Mouse (Mus musculus) embryonic facial prominence, embryonic 14.5 days (tissue): ENCODE results near the gene Sel1l2. TPM values are rescaled to one million over a fixed set of nuclear protein-coding genes. Genes with fewer than 3 reads are reported as not detected.

Source experiments
- ATAC-seq: fragments of 200-750 bp; cut with Nextera tagmentation; 2 replicates; pipeline ENCODE4 v1.8.0; 2017; ENCODE audit warnings: low read depth, moderate number of reproducible peaks, moderate TSS enrichment
- DNase-seq: peaks from one replicate; pipeline ENCODE4 v3.0.0-alpha.2; 2015; ENCODE audit warnings: low spot score
- H3K27ac ChIP-seq: fragments of 300-500 bp; sonication (generic); replicated peaks from 2 replicates; pipeline ENCODE4 v1.5.1; 2014; ENCODE audit warnings: low read depth, mild to moderate bottlenecking, low read length, moderate library complexity
- H3K27me3 ChIP-seq: fragments of 300-500 bp; sonication (generic); replicated peaks from 2 replicates; pipeline ENCODE4 v1.6.1; 2014; ENCODE audit warnings: low read length; ENCODE audit not compliant: control insufficient read depth, insufficient read depth
- H3K36me3 ChIP-seq: fragments of 300-500 bp; sonication (generic); 2 replicates; pipeline ENCODE4 v1.6.1; 2014; ENCODE audit warnings: low read length, mixed read lengths; ENCODE audit not compliant: control insufficient read depth, insufficient read depth
- H3K4me1 ChIP-seq: fragments of 300-500 bp; sonication (generic); 2 replicates; pipeline ENCODE4 v1.6.1; 2014; ENCODE audit warnings: antibody characterized with exemption, low read length; ENCODE audit not compliant: control insufficient read depth, insufficient read depth
- H3K4me2 ChIP-seq: fragments of 300-500 bp; sonication (generic); 2 replicates; pipeline ENCODE4 v1.6.1; 2014; ENCODE audit warnings: low read depth, mild to moderate bottlenecking, low read length, moderate library complexity, mixed read lengths
- H3K4me3 ChIP-seq: fragments of 300-500 bp; sonication (generic); 2 replicates; pipeline ENCODE4 v1.5.1; 2014; ENCODE audit warnings: low read depth, mild to moderate bottlenecking, low read length
- H3K9ac ChIP-seq: fragments of 300-500 bp; sonication (generic); 2 replicates; pipeline ENCODE4 v1.6.1; 2014; ENCODE audit warnings: low read depth, mild to moderate bottlenecking, low read length, moderate library complexity, mixed read lengths
- H3K9me3 ChIP-seq: fragments of 300-500 bp; sonication (generic); 2 replicates; pipeline ENCODE4 v1.6.1; 2016; ENCODE audit warnings: low read length; ENCODE audit not compliant: control insufficient read depth
- WGBS: fragments of 180-500 bp; shearing (Covaris S2); extraction: QIAGEN DNeasy Blood & Tissue Kit; methylation state at CpG from one replicate; pipeline ENCODE4 v1.1.7; 2014; 5-methylcytosine and 5-hydroxymethylcytosine counted together
- polyA plus RNA-seq: library from polyadenylated mRNA; unstranded; fragments of >200 nt; fragmentation: Nextera tagmentation; extraction: Ambion mirVana; gene quantifications from 2 replicates; pipeline ENCODE4 v1.2.1, GENCODE M21; 2014

Sel1l2 gene
- polyA plus RNA-seq = not detected in 2 replicates

- Histone ChIP-seq H3K27ac (no peak within 1 kb of the TSS), H3K4me3 (no peak within 1 kb of the TSS), H3K4me2 (no peak within 1 kb of the TSS), H3K4me1 (no peaks in the 10 kb centered on the region), H3K9ac (no peak within 1 kb of the TSS), H3K27me3 (no peaks in the 10 kb centered on the region), H3K36me3 (no peaks in the 10 kb centered on the region), H3K9me3 (no peaks in the 10 kb centered on the region)
- DNase-seq (no peak), ATAC-seq (no peak)
- 45% methylated on average over 4 of the region's 4 CpGs for WGBS
These were observed at the start of gene Sel1l2 for GRCm38 (mm10) chr2:140389525-140389924. TSS of gene Sel1l2 (minus strand) at chr2:140389706.

GRCm38 (mm10) chr2:140439081-140439480, 49.6 kb upstream of the Sel1l2 start:
- WGBS = 51% methylated on average over 4 of the region's 4 CpGs
- Histone ChIP-seq H3K4me2 (no peak overlapping the region), H3K4me1 (no peaks in the 10 kb centered on the region), H3K36me3 (no peaks in the 10 kb centered on the region), H3K4me3 (no peak overlapping the region), H3K9ac (no peak overlapping the region), H3K27me3 (no peaks in the 10 kb centered on the region), H3K9me3 (no peaks in the 10 kb centered on the region), H3K27ac (no peak overlapping the region)
- no peak for ATAC-seq
- DNase-seq = peak; percentile 13

DNA sequence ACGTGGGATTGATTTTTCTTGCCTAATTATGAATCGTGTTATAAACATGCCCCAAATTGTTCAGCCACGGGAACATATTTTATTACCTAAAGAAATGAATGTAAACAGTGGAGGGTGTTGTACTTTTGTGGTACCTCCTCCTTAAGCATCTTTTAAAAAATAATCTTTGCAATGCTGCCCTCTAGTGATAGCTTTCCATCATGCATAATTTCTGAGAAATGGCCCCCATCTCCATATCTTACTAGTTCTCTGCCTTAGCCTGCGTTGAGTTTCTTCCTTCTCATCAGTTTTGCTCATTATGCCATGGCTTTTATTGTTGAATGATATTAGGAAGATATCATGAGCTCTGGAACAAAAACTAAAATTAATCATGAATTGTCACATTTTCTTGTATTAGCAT, 37.8 kb upstream of the Sel1l2 start:
- Histone ChIP-seq H3K9ac (no peak overlapping the region), H3K9me3 (no peaks in the 10 kb centered on the region), H3K27me3 (no peaks in the 10 kb centered on the region), H3K4me2 (no peak overlapping the region), H3K36me3 (no peaks in the 10 kb centered on the region), H3K27ac (no peak overlapping the region), H3K4me3 (no peak overlapping the region), H3K4me1 (no peaks in the 10 kb centered on the region)
- peak; percentile 70 for DNase-seq
- WGBS = 15% methylated on average over 4 of the region's 4 CpGs
- no peak for ATAC-seq

DNA sequence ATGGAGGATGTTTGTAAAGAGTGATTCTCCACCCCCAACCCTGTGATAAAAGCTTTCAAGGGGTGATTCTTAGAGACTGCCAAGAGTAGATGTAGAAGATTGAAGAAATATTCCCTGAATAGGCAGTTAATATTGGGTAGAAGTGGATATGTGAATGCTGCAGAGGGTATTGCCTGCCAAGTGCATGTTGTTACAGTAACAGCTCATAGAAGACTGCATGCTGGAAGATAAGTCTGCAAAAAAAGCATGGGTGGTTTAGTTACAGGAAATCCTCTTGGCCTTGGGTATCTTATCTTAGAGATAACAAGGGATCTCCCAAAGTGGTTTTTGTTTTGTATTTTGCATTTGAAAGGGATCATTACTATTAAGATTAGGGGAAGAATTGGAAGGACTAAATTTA, 36.3 kb upstream of the Sel1l2 start:
- no peaks in the 10 kb centered on the region for H3K9me3 ChIP-seq
- DNase-seq (no peak), ATAC-seq (no peak)
- no peaks in the 10 kb centered on the region for H3K36me3 ChIP-seq
- H3K4me3 ChIP-seq = no peak overlapping the region
- no peaks in the 10 kb centered on the region for H3K4me1 ChIP-seq
- H3K27ac ChIP-seq = no peak overlapping the region
- H3K27me3 ChIP-seq = no peaks in the 10 kb centered on the region
- no peak overlapping the region for H3K4me2 ChIP-seq
- H3K9ac ChIP-seq = no peak overlapping the region

DNA sequence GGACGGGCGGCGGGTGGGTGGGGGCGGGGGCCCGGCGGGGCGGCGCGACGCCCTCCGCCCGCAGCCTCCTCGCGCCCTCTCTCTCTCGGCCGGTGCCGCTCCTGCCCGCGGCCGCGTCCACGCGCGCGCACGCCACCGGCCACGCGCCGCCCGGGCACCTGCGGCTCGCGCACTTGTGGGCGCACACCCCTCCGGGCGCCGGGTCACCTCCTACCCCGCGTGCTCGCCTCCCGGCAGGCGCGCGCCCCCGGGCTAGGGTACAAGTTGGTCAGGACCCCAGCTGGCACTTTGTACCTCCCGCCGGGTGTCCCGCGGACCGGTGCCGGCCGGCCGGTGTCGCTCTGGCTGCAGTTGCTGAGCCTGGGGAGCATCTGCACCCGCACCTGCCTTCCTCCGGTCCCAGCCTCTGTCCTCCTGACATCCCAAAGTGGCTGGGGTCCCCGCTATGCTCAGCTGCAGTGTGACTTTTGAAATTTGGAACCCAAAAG, 6.3 kb upstream of the Sel1l2 start:
- 2% methylated on average over 15 of the region's 58 CpGs for WGBS
- DNase-seq = peak; percentile 12

GRCm38 (mm10) chr2:140395179-140395578, 5.7 kb upstream of the Sel1l2 start, which contains the start of gene Macrod2:
TSS of gene Macrod2 (plus strand) at chr2:140395309.
- Histone ChIP-seq H3K4me1 (no peaks in the 10 kb centered on the region), H3K27ac (no peak within 1 kb of the TSS), H3K9me3 (no peaks in the 10 kb centered on the region), H3K4me3 (peak within 1 kb of the TSS; percentile 80), H3K36me3 (no peaks in the 10 kb centered on the region), H3K4me2 (peak within 1 kb of the TSS; percentile 97), H3K9ac (peak within 1 kb of the TSS; percentile 71), H3K27me3 (peaks cover 3% of the 10 kb centered on the region; the same call in 1 of the 2 replicates)
- WGBS = 3% methylated on average over 19 of the region's 47 CpGs
- ATAC-seq (peak; percentile 100), DNase-seq (peak; percentile 99)

More for the DNA sequence above, 6.3 kb upstream of the Sel1l2 start:
- peak; percentile 75 for ATAC-seq
- H3K9ac ChIP-seq = peak overlapping the region; percentile 71
- H3K27me3 ChIP-seq = peaks cover 3% of the 10 kb centered on the region; the same call in 1 of the 2 replicates
- H3K4me1 ChIP-seq = no peaks in the 10 kb centered on the region
- no peaks in the 10 kb centered on the region for H3K36me3 ChIP-seq
- no peak overlapping the region for H3K27ac ChIP-seq
- H3K4me2 ChIP-seq = peak overlapping the region; percentile 97
- peak overlapping the region; percentile 80 for H3K4me3 ChIP-seq
- no peaks in the 10 kb centered on the region for H3K9me3 ChIP-seq

GRCm38 (mm10) chr2:140364804-140365203, 24.7 kb downstream of the Sel1l2 start:
- peak; percentile 39; the same call in 1 of the 2 replicates for ATAC-seq

DNA sequence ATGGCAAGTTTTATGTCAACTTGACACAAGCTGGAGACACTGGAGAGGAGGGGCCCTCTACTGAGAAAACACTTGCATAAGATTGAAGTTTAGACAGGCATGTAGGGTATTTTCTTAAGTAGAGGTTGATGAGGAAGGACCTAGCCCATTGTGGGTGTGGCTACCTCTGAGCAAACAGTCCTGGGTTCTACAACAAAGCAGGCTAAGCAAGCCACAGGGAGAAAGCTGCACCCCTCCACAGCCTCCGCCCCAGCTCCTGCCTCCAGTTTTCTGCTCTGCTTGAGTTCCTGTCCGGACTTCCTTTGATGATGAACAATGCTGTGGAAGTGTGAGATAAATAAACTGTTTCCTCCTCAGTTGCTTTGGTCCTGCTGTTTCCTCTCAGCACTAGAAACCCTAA, 29.6 kb downstream of the Sel1l2 start:
- DNase-seq = no peak
- WGBS = 57% methylated on average over 2 of the region's 2 CpGs
- Histone ChIP-seq H3K36me3 (no peaks in the 10 kb centered on the region), H3K9ac (no peak overlapping the region), H3K9me3 (no peaks in the 10 kb centered on the region), H3K27me3 (no peaks in the 10 kb centered on the region), H3K27ac (no peak overlapping the region), H3K4me2 (no peak overlapping the region), H3K4me1 (no peaks in the 10 kb centered on the region), H3K4me3 (no peak overlapping the region)
- ATAC-seq = no peak

More at GRCm38 (mm10) chr2:140364804-140365203, 24.7 kb downstream of the Sel1l2 start:
- no peak overlapping the region for H3K9ac ChIP-seq
- DNase-seq = no peak
- H3K27ac ChIP-seq = no peak overlapping the region
- no peaks in the 10 kb centered on the region for H3K36me3 ChIP-seq
- H3K9me3 ChIP-seq = no peaks in the 10 kb centered on the region
- no peak overlapping the region for H3K4me2 ChIP-seq
- H3K4me1 ChIP-seq = no peaks in the 10 kb centered on the region
- H3K27me3 ChIP-seq = no peaks in the 10 kb centered on the region
- no peak overlapping the region for H3K4me3 ChIP-seq
- 69% methylated on average over 1 of the region's 1 CpGs for WGBS

GRCm38 (mm10) chr2:140342394-140342793, 47.1 kb downstream of the Sel1l2 start:
- WGBS = 84% methylated on average over 7 of the region's 7 CpGs
- ATAC-seq = no peak
- Histone ChIP-seq H3K9ac (no peak overlapping the region), H3K4me3 (no peak overlapping the region), H3K4me1 (no peaks in the 10 kb centered on the region), H3K9me3 (no peaks in the 10 kb centered on the region), H3K27ac (no peak overlapping the region), H3K27me3 (no peaks in the 10 kb centered on the region), H3K36me3 (no peaks in the 10 kb centered on the region), H3K4me2 (no peak overlapping the region)
- DNase-seq = no peak
